ENCODE assay signal across 16 mouse cellular contexts in genomic region chr1:143766238-143766637, GRCm38 (mm10).
"Had no signal": no experiment of that assay in that cellular context is flagged by ENCODE, and none has a peak within 500 bp of the region (broad histone marks: within the 10 kb centered on the region; RNA-seq: fewer than 3 reads in every experiment).

No protein-coding gene starts in this region.

- ATAC-seq: midbrain, embryonic 16.5 days had no signal

- H3K9ac ChIP-seq: lung, embryonic 14.5 days; midbrain, embryonic 12.5 days; neural tube, embryonic 12.5 days; stomach, embryonic 15.5 days had no signal

- H3K9me3 ChIP-seq: midbrain, embryonic 10.5 days; midbrain, embryonic 12.5 days; neural tube, embryonic 12.5 days; stomach, embryonic 15.5 days had no signal

- H3K27ac ChIP-seq: midbrain, embryonic 10.5 days; midbrain, embryonic 12.5 days; neural tube, embryonic 12.5 days; stomach, embryonic 15.5 days; stomach, postnatal 0 days had no signal

- H3K4me1 ChIP-seq: neural tube, embryonic 12.5 days; stomach, embryonic 15.5 days had no signal

- H3K4me2 ChIP-seq: lung, embryonic 14.5 days; midbrain, embryonic 12.5 days; neural tube, embryonic 12.5 days; stomach, embryonic 15.5 days had no signal

- H3K27me3 ChIP-seq: midbrain, embryonic 12.5 days; neural tube, embryonic 12.5 days; stomach, embryonic 15.5 days had no signal

- H3K4me3 ChIP-seq: midbrain, embryonic 10.5 days; midbrain, embryonic 12.5 days; myocyte; neural tube, embryonic 12.5 days; stomach, embryonic 15.5 days had no signal

- DNase-seq: lung, adult 18-20 months; lung, embryonic 14.5 days; lung, postnatal 10 days; lung, postnatal 4 days; midbrain, embryonic 14.5 days; right cerebral cortex, postnatal 14 days; thymus, adult 2 months; thymus, postnatal 25 days; thymus, postnatal 4 days had no signal
